Mouse (Mus musculus) forebrain, embryonic 16.5 days (tissue): ENCODE measurements around the gene Th. TPM values are rescaled to one million over a fixed set of nuclear protein-coding genes. Genes with fewer than 3 reads are reported as not detected.

Source experiments
- ATAC-seq: fragments of 200-750 bp; cut with Nextera tagmentation; 2 replicates; pipeline ENCODE4 v1.8.0; 2017; ENCODE audit warnings: mild to moderate bottlenecking, moderate library complexity
- H3K27ac ChIP-seq: fragments of 300-500 bp; sonication (generic); 2 replicates; pipeline ENCODE4 v1.5.1; 2014; ENCODE audit warnings: low read length, control low read depth
- H3K27me3 ChIP-seq: fragments of 300-500 bp; sonication (generic); replicated peaks from 2 replicates; pipeline ENCODE4 v1.6.1; 2014; ENCODE audit warnings: low read length; ENCODE audit not compliant: control insufficient read depth, insufficient read depth
- H3K36me3 ChIP-seq: fragments of 300-500 bp; sonication (generic); 2 replicates; pipeline ENCODE4 v1.6.1; 2014; ENCODE audit not compliant: control insufficient read depth, insufficient read depth
- H3K4me1 ChIP-seq: fragments of 300-500 bp; sonication (generic); replicated peaks from 2 replicates; pipeline ENCODE4 v1.6.1; 2014; ENCODE audit warnings: low read length; ENCODE audit not compliant: control insufficient read depth, insufficient read depth
- H3K4me2 ChIP-seq: fragments of 300-500 bp; sonication (generic); 2 replicates; pipeline ENCODE4 v1.6.1; 2014; ENCODE audit warnings: mild to moderate bottlenecking, low read length, control low read depth
- H3K4me3 ChIP-seq: fragments of 300-500 bp; sonication (generic); replicated peaks from 2 replicates; pipeline ENCODE4 v1.5.1; 2014; ENCODE audit warnings: mild to moderate bottlenecking, low read length, control low read depth
- H3K9ac ChIP-seq: fragments of 300-500 bp; sonication (generic); replicated peaks from 2 replicates; pipeline ENCODE4 v1.6.1; 2014; ENCODE audit warnings: low read depth, low read length, control low read depth
- H3K9me3 ChIP-seq: fragments of 300-500 bp; sonication (generic); 2 replicates; pipeline ENCODE4 v1.6.1; 2016; ENCODE audit warnings: low read length; ENCODE audit not compliant: control insufficient read depth
- WGBS: fragments of 180-500 bp; shearing (Covaris S2); extraction: QIAGEN DNeasy Blood & Tissue Kit; methylation state at CpG from one replicate; pipeline ENCODE4 v1.1.7; 2014; 5-methylcytosine and 5-hydroxymethylcytosine counted together
- polyA plus RNA-seq: library from polyadenylated mRNA; unstranded; fragments of >200 nt; fragmentation: Nextera tagmentation; extraction: Ambion mirVana; gene quantifications from 2 replicates; pipeline ENCODE4 v1.2.1, GENCODE M21; 2015

Th gene
- polyA plus RNA-seq, 1 experiment from 2014 or later, result 6.4 TPM

- no peak overlapping the region for H3K4me2 ChIP-seq
- WGBS, result 6% methylated on average over 3 of the region's 3 CpGs
- no peaks in the 10 kb centered on the region for H3K36me3 ChIP-seq
- H3K9me3 ChIP-seq, result no peaks in the 10 kb centered on the region
- no peak overlapping the region for H3K4me3 ChIP-seq
- no peaks in the 10 kb centered on the region for H3K27me3 ChIP-seq
- H3K27ac ChIP-seq, result no peak overlapping the region
- H3K4me1 ChIP-seq, result 0 out of 2 replicates have a peak, but pooled peaks cover under 1% of the 10 kb centered on the region
- ATAC-seq, result peak; percentile 70
- no peak overlapping the region for H3K9ac ChIP-seq
Measured at GRCm38 (mm10) chr7:142894669-142895068, 36.3 kb downstream of the Th start.

GRCm38 (mm10) chr7:142893721-142894639 is 36.9 kb downstream of the Th start:
- no peak for ATAC-seq
- 70% methylated on average over 12 of the region's 12 CpGs for WGBS
- Histone ChIP-seq H3K4me2 (no peak overlapping the region), H3K9me3 (no peaks in the 10 kb centered on the region), H3K4me1 (no peaks in the 10 kb centered on the region), H3K4me3 (no peak overlapping the region), H3K9ac (no peak overlapping the region), H3K36me3 (no peaks in the 10 kb centered on the region), H3K27ac (no peak overlapping the region), H3K27me3 (no peaks in the 10 kb centered on the region)

- Histone ChIP-seq H3K4me2 (no peak overlapping the region), H3K9ac (no peak overlapping the region), H3K27ac (no peak overlapping the region), H3K4me1 (no peaks in the 10 kb centered on the region), H3K9me3 (no peaks in the 10 kb centered on the region), H3K36me3 (no peaks in the 10 kb centered on the region), H3K27me3 (no peaks in the 10 kb centered on the region), H3K4me3 (no peak overlapping the region)
- WGBS, result 78% methylated on average over 6 of the region's 6 CpGs
- ATAC-seq, result no peak
Measured at GRCm38 (mm10) chr7:142893296-142893695, 37.6 kb downstream of the Th start.

GRCm38 (mm10) chr7:142869419-142870163 is 61.3 kb downstream of the Th start:
- WGBS, result 4% methylated on average over 4 of the region's 4 CpGs
- Histone ChIP-seq H3K4me3 (no peak overlapping the region), H3K4me1 (no peaks in the 10 kb centered on the region), H3K9me3 (no peaks in the 10 kb centered on the region), H3K4me2 (no peak overlapping the region), H3K36me3 (no peaks in the 10 kb centered on the region), H3K9ac (no peak overlapping the region), H3K27ac (no peak overlapping the region), H3K27me3 (no peaks in the 10 kb centered on the region)
- no peak for ATAC-seq

GRCm38 (mm10) chr7:142850681-142851080 is 80.2 kb downstream of the Th start:
- H3K9ac ChIP-seq, result no peak overlapping the region
- no peak overlapping the region for H3K27ac ChIP-seq
- H3K4me3 ChIP-seq, result no peak overlapping the region
- no peaks in the 10 kb centered on the region for H3K27me3 ChIP-seq
- H3K4me2 ChIP-seq, result no peak overlapping the region
- ATAC-seq, result no peak
- H3K36me3 ChIP-seq, result no peaks in the 10 kb centered on the region
- WGBS, result 15% methylated on average over 6 of the region's 6 CpGs
- H3K9me3 ChIP-seq, result no peaks in the 10 kb centered on the region
- no peaks in the 10 kb centered on the region for H3K4me1 ChIP-seq

Other genes with a start within 250 kb of the Th start
- gene Ins2, start 187.7 kb downstream of the Th start, polyA plus RNA-seq, result 1.3 TPM in 1 of 2 replicates, not detected in the other
- gene Ascl2, start 38.1 kb upstream of the Th start, polyA plus RNA-seq, result 0.40 and 0.98 TPM in 2 replicates
- 0.32 and 0.53 TPM in 2 replicates for gene Tspan32, start 73.9 kb upstream of the Th start, polyA plus RNA-seq
- gene Cd81, start 121.6 kb upstream of the Th start, polyA plus RNA-seq, result 319 and 342 TPM in 2 replicates
- gene Tssc4, start 138.1 kb upstream of the Th start, polyA plus RNA-seq, result 99.7 and 109 TPM in 2 replicates
- 1.1 and 1.2 TPM in 2 replicates for gene Trpm5, start 163.5 kb upstream of the Th start, polyA plus RNA-seq
- gene Kcnq1, start 175.2 kb upstream of the Th start, polyA plus RNA-seq, result 1.0 and 1.1 TPM in 2 replicates